29 mouse cellular contexts compared by ENCODE assay signal in the genomic region with DNA sequence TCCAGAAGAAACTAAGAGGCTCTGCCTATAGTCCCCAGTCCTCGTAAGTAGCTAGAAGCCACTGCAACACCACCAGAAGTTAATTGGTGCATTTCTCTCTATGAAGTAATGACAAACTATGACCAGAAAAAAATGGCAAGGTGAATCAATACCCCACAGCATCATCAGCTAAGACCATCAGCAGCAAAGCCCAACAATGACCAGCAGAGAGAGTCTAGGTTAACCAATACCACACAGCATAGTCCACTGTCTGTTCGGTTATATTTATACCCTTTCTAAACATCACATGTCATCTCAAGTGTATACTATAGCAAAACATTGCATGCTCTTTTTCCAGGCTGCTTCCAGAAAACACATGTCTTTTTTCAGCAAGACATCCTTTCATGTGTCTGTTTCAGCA.
"Had no signal": no experiment of that assay in that cellular context is flagged by ENCODE, and none has a peak within 500 bp of the region (broad histone marks: within the 10 kb centered on the region; RNA-seq: fewer than 3 reads in every experiment).

No protein-coding gene starts in this region.

- ATAC-seq: hindbrain, embryonic 16.5 days; hindbrain, postnatal 0 days; inflammation-experienced regulatory T-cells, adult 6 months; intestine, embryonic 15.5 days; intestine, embryonic 16.5 days; intestine, postnatal 0 days had no signal

- DNase-seq: heart, postnatal 10 days; heart, postnatal 14 days; heart, postnatal 36 days; heart, postnatal 4 days; kidney, adult 11 months; kidney, adult 18-20 months; kidney, adult 2 months; kidney, adult 8-10 months; kidney, adult 9 months; kidney, postnatal 10 days; kidney, postnatal 14 days; kidney, postnatal 25 days; kidney, postnatal 36 days; kidney, postnatal 4 days; layer of hippocampus, adult 9-11 months; layer of hippocampus, postnatal 36 days had no signal

- H3K27me3 ChIP-seq: heart, embryonic 12.5 days; heart, embryonic 13.5 days; heart, embryonic 15.5 days; hindbrain, embryonic 12.5 days; hindbrain, embryonic 13.5 days; hindbrain, embryonic 15.5 days; intestine, embryonic 15.5 days; kidney, embryonic 15.5 days had no signal
